Mouse (Mus musculus) layer of hippocampus, adult 6 months (tissue): ENCODE measurements around the gene Gm17324. TPM values are rescaled to one million over a fixed set of nuclear protein-coding genes. Genes with fewer than 3 reads are reported as not detected.

ENCODE experiments used
- long read RNA-seq, 2 experiments: library from polyadenylated mRNA; unstranded; transcript quantifications; one replicate each; pipeline ENCODE4 v2.0.0; 2019 to 2020
- microRNA-seq: library from miRNA; unstranded; fragments of <30 nt; microRNA quantifications from one replicate; pipeline ENCODE4 v1.2.0, GENCODE M21; 2020
- polyA plus RNA-seq: library from polyadenylated mRNA; unstranded; fragments of <200 nt; fragmentation: Nextera tagmentation; gene quantifications from 2 replicates; pipeline ENCODE4 v1.2.3, GENCODE M21; 2021

The Gm17324 gene
- 1.2 and 1.5 TPM in 2 replicates for polyA plus RNA-seq
- long read RNA-seq, experiment 1, partial matches to known transcripts: 0 of 2 reads
- long read RNA-seq, experiment 1, other reads (novel, unspliced or antisense): 0 of 2 reads
- long read RNA-seq, experiment 2: 0 reads

GRCm38 (mm10) chr9:78447973-78448873, at the start of gene Gm17324, which contains the start of gene Mto1:
Gene Gm17324 (minus strand): TSS chr9:78448786.
Gene Mto1 (plus strand): TSS chr9:78448208.

GRCm38 (mm10) chr9:78488890-78489420, 40.4 kb upstream of the Gm17324 start, which contains the start of gene Eef1a1:
Gene Eef1a1 (minus strand): TSS chr9:78489151.

GRCm38 (mm10) chr9:78442579-78443392, 5.8 kb downstream of the Gm17324 start, which contains the start of gene Cgas:
Gene Cgas (minus strand): TSS chr9:78443237.

Small RNA genes within 50 kb of the gene (microRNA-seq; reads per million reads assigned to microRNA genes)
- gene Gm26377: not detected

Other genes with a start within 250 kb of the Gm17324 start
- 0.28 TPM in 1 of 2 replicates, not detected in the other for gene Gsta1, start 218.1 kb downstream of the Gm17324 start, polyA plus RNA-seq
- gene Gm3776, start 191.7 kb downstream of the Gm17324 start, polyA plus RNA-seq: not detected in 2 replicates
- not detected in 2 replicates for gene Gm10639, start 158.9 kb downstream of the Gm17324 start, polyA plus RNA-seq
- gene Omt2a, start 134.0 kb downstream of the Gm17324 start, polyA plus RNA-seq: not detected in 2 replicates
- not detected in 2 replicates for gene Omt2b, start 121.2 kb downstream of the Gm17324 start, polyA plus RNA-seq
- 0.85 and 0.90 TPM in 2 replicates for gene Gsta2, start 93.0 kb downstream of the Gm17324 start, polyA plus RNA-seq
- not detected in 2 replicates for gene Dppa5a, start 80.6 kb downstream of the Gm17324 start, polyA plus RNA-seq
- 0.06 and 1.3 TPM in 2 replicates for gene Ooep, start 70.1 kb downstream of the Gm17324 start, polyA plus RNA-seq
- gene Ddx43, start 53.0 kb downstream of the Gm17324 start, polyA plus RNA-seq: not detected in 2 replicates
- gene Cgas, start 5.5 kb downstream of the Gm17324 start, polyA plus RNA-seq: 0.36 and 0.39 TPM in 2 replicates
- gene Mto1, start 578 bp downstream of the Gm17324 start, polyA plus RNA-seq: 20.3 and 23.0 TPM in 2 replicates
- 1,170 and 1,347 TPM in 2 replicates for gene Eef1a1, start 40.4 kb upstream of the Gm17324 start, polyA plus RNA-seq
- gene Slc17a5, start 139.3 kb upstream of the Gm17324 start, polyA plus RNA-seq: 15.8 and 16.7 TPM in 2 replicates
- gene Cd109, start 166.8 kb upstream of the Gm17324 start, polyA plus RNA-seq: 1.0 and 1.1 TPM in 2 replicates